Mouse (Mus musculus) left cerebral cortex, postnatal 25 days (tissue): ENCODE results near the gene Strip1. TPM values are rescaled to one million over a fixed set of nuclear protein-coding genes. Genes with fewer than 3 reads are reported as not detected.

ENCODE experiments used
- DNase-seq, 2 experiments: peaks; one replicate each; pipeline ENCODE4 v3.0.0; 2022; ENCODE audit warnings: low spot score in 2 of 2, mixed read lengths in 1 of 2
- intact Hi-C: fragments of 180-260 bp; cut with DNase I; formaldehyde crosslinking; loops from one replicate; pipeline ENCODE4 v1.15.1; 2025
- total RNA-seq, 2 experiments: library from RNA; stranded (reverse); gene quantifications; 2 replicates each; pipeline ENCODE4 v1.2.3; 2021

Gene Strip1
- total RNA-seq, 2 experiments from 2014 or later = 58.3 to 63.6 TPM

GRCm38 (mm10) chr3:107571205-107571604 lies 60.3 kb downstream of the Strip1 start:
- peak in 1 of 2 experiments; percentile 16 for DNase-seq
- intact Hi-C loops = no loop called here

DNA sequence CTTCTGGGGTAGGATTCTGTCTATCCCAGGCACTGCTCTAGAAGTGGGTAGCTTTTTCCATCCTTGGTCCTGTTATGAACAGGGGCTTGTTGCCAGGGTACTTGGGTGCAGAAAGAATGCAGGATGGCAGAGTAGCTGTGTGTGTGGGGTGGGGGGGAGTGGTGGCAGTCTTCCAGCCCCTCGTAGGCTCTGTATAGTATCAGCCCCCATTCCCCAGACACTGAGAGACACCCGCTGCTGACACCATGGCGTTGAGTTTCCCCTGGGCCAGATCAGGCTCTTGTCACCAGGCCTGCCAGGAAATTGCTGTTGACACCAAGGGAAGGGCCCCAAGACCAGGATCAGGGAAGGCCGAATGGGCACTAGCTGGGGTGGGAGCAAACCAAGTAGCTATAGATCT lies 62.8 kb downstream of the Strip1 start:
- DNase-seq = no peak
- intact Hi-C loops = no loop called here

- intact Hi-C loops = no loop called here
- DNase-seq = no peak
Measured at GRCm38 (mm10) chr3:107567766-107568165, 63.7 kb downstream of the Strip1 start.

- intact Hi-C loops = no loop called here
- no peak for DNase-seq
Measured at GRCm38 (mm10) chr3:107565331-107565730, 66.2 kb downstream of the Strip1 start.

DNA sequence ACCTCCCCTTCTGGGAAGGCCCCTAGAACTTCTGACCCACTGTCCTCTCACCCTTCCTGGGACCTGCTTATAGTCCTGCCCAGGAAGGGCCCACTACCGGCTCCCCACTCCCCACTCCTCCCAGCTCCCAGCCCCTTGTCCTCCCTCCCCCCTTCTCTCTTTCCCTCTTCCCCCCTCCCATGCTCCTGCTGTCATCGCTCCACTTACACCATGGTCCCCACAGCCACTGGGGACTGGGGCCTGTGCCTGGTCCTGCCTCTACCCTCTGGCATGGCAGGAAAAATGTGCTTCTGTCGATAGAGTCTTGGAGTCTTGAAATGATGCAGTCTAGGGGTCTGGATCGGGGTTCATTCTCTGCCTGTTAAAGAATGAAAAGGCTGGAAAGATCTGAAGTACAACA lies 67.6 kb downstream of the Strip1 start:
- no peak for DNase-seq
- intact Hi-C loops = no loop called here

DNA sequence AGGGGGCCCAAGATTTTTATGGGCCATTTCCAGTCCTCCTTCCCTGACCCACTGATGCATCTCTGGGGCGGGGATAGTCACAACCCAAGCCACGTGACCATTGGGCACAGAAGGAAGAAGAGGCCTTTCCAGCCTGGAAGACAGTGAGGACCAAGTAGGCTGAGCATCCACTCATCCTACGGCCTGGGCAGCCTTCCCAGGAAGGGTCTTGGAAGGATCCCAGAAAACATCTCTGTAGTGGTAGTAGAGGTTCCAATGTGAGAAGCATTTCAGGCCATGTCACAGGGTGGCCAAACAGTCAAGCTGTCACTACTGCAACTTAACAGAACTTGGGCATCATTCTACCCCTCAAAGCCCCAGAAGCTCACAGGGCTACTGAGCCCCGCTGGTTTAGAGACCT lies 68.9 kb downstream of the Strip1 start:
- intact Hi-C loops = no loop called here
- DNase-seq = no peak

Other genes starting within 250 kb of the Strip1 start
- 10 to 100 TPM; 62.5 to 66.4 TPM for gene Kcnc4, start 172.1 kb downstream of the Strip1 start, total RNA-seq
- gene Slc6a17, start 113.7 kb downstream of the Strip1 start, total RNA-seq = 100 to 1,000 TPM; 396 to 412 TPM
- gene Ubl4b, start 76.6 kb downstream of the Strip1 start, total RNA-seq = under 1 TPM in 1 of 2 experiments, not detected in 1; 0.23 TPM
- gene Alx3, start 36.7 kb downstream of the Strip1 start, total RNA-seq = under 1 TPM; 0.87 to 0.94 TPM
- gene Gm10961, start 372 bp downstream of the Strip1 start, total RNA-seq = not detected
- gene Ahcyl1, start 64.9 kb upstream of the Strip1 start, total RNA-seq = 100 to 1,000 TPM; 324 to 332 TPM
- gene Csf1, start 128.8 kb upstream of the Strip1 start, total RNA-seq = 10 to 100 TPM; 10.7 to 11.2 TPM
- not detected for gene Eps8l3, start 245.5 kb upstream of the Strip1 start, total RNA-seq